Mouse (Mus musculus): ENCODE data around the gene Rnf11. TPM values are rescaled to one million over a fixed set of nuclear protein-coding genes. Genes with fewer than 3 reads are reported as not detected.
"Not testable (repeated sequence)": the region's sequence is repeated elsewhere in the genome, so short reads cannot be mapped to it uniquely, and the experiment has no call there.

The Rnf11 gene
- total RNA-seq, 2 experiments from 2014 or later = 190 to 196 TPM

DNA sequence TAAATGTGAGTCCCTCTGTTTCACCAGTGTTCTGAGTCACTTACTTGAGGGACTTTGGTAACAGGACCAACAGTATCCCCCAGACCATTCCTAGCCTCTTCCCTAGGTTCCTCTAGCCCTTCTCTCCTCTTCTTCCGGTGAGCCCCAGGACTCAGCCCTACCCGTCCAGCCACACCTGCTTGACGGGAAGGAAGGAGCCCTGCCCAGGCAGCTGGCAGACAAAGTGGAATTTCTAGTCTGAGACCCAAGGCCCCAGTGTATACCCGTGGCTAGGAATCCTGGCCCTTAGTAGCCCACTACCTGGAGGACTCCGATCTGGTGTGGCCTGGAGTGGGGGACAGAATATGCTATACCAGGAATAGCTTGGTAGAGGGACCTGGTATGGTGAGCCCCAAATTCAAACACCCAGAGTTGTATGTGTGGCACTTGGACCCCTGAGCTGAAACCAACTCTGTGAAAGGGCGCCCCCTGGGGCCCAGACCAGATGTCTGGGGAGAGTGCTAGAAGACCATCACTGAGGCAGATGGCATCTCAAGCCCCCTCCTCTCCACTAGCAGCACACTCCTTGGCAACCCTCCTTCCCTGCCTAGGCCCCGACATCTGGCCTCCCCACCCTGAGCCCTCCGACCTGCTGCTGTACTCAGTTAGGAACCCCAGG lies 64.3 kb downstream of the Rnf11 start:
- intact Hi-C loops (cut with DNase I) = no loop called here
- no peak for DNase-seq (ENCODE audit: low spot score in 2 of 2)

GRCm38 (mm10) chr4:109419563-109419962 lies 65.0 kb downstream of the Rnf11 start:
- intact Hi-C loops (cut with DNase I) = no loop called here
- no peak for DNase-seq (ENCODE audit: low spot score in 2 of 2)

- intact Hi-C loops (cut with DNase I) = no loop called here
- no peak for DNase-seq (ENCODE audit: low spot score in 2 of 2)
Observed at GRCm38 (mm10) chr4:109419017-109419416, 65.5 kb downstream of the Rnf11 start.

DNA sequence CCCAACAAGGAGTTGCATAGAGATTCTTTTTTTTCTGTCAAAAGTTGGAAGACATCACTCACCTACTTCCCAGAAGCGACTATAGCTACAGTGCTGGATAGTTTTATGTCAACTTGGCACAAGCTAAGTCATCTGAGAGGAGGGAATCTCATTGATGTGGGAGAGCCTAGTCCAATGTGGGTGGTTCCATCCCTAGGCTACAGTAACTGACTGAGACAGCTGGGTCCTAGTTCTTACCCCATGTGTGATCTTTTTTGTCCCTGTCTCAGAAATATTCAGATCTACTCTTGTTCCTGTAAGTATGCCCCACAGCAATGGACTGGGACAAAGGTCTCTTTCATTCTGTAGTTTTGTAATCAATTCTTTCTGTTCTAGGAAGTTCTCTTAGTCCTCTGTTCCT lies 66.5 kb downstream of the Rnf11 start:
- intact Hi-C loops (cut with DNase I) = no loop called here
- no peak for DNase-seq (ENCODE audit: low spot score in 2 of 2)

GRCm38 (mm10) chr4:109412233-109412632 lies 72.3 kb downstream of the Rnf11 start:
- intact Hi-C loops (cut with DNase I) = no loop called here
- no peak for DNase-seq (ENCODE audit: low spot score in 2 of 2)

DNA sequence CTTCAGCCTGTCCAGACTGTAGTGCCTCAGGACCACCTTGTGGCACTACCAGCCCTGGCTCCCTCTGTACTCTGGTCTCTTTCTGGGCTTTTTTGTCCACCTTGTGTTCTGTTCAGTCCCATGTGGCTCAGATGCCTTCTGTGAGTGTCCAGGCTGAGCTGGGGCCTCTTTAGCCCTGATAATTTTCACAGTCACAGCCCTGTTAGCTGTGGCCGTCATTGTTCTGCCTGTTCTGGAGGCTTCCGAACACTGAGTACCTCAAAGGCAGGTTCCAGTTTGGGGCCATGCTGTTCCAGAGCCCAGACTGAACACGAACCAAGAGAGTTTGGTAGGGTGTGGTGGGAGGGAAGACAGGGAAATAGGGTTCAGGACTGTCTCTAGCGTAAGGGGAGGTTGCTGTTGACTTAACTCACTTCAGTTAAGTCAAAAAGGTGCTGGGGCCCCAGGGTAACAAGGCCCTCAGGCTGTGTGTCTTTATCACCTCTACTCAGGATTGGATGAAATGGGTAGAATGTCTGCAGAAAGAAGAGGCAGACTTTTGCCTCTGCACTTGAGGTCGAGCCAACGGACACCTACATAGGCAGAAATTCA lies 73.1 kb downstream of the Rnf11 start:
- intact Hi-C loops (cut with DNase I) = no loop called here
- no peak for DNase-seq (ENCODE audit: low spot score in 2 of 2)

GRCm38 (mm10) chr4:109410681-109411376 lies 73.7 kb downstream of the Rnf11 start:
- no peak for DNase-seq (ENCODE audit: low spot score in 2 of 2)
- intact Hi-C loops (cut with DNase I) = no loop called here

DNA sequence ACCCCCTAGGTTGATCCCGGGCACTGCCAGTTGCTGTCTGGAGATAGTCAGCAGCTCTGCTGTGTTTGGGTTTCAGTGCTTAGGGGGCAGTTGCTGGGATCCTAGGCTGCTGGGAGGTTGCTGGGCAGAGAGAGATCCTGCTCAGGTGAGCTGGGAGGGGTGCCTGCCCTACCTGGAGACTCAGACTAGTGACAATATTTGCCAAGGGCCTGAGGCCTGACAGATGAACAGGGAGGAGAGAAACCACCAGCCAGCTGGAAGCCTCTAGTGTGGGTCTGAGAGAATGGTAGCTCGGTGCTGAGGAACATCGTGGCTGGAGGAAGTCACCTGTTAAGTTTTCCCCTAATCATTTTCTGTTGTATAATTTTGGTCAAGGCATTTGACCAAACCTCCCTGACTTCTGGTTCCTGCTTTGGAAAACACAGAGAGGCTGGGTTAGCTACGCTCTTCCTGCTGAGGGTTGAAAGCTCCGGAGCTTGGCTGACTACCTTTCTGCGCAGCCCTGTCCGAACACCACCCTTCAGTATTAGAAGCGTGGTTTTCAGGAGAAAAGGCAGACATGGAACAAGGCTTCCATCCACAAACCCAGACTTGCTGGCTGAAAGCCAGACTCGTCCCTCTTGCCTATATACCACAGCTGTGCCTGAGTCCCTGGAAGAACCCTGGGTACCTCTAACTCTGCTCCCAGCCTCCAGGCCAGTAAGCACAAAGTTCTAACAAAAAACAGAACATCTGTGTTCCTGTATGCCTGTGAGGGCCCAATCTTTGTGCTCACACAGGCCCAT lies 76.6 kb downstream of the Rnf11 start:
- DNase-seq (ENCODE audit: low spot score in 2 of 2) = no peak
- intact Hi-C loops (cut with DNase I) = no loop called here

- intact Hi-C loops (cut with DNase I) = no loop called here
- DNase-seq (ENCODE audit: low spot score in 2 of 2) = no peak
Observed at GRCm38 (mm10) chr4:109407176-109407520, 77.4 kb downstream of the Rnf11 start.

- intact Hi-C loops (cut with DNase I) = no loop called here
- peak; percentile 15 to 25 for DNase-seq (ENCODE audit: low spot score in 2 of 2)
Observed at GRCm38 (mm10) chr4:109406486-109407175, 77.9 kb downstream of the Rnf11 start, which contains the start of gene Ttc39a. TSS of gene Ttc39a (plus strand) at chr4:109406623.

DNA sequence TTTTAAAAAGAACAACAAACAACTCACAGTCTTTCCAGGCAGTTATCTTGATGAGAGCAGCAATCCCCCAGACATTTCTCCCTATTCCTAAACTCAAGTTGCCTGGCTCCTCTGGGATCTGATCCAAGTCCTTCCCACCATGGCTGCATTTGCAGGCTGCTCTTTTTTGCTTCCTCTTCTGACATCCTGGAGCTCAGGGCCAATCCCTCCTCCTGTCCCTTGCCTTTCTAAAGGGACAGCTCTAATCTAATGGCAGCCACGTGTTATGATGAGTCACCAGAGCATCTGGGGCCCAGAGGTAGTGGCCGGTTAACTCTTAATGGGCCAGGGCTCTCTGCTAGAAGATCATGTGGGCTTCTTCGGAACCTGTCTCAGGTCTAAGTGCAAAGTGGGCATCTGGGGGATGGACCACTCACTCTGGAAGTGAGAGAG lies 78.5 kb downstream of the Rnf11 start:
- DNase-seq (ENCODE audit: low spot score in 2 of 2) = peak; percentile 52 to 71
- intact Hi-C loops (cut with DNase I) = no loop called here

DNA sequence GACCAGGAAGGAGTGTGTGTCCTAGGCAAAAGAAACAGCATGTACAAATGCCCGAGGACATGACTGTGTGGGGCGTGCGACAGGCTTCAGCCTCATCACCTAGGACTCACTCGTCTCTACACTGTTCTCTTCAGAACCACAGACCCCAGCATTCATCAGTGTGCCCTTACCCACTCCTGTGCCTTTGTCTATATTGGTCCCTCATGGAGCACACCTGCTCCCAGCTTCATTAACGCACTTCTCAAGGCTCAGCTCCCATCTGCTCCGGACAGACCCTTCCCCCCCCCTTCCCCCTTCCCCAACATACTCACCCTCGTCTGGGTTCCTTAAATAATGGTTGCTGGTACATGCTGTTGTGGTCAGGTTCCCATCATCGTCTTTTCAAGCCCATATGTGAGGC lies 79.1 kb downstream of the Rnf11 start:
- DNase-seq (ENCODE audit: low spot score in 2 of 2) = no peak
- intact Hi-C loops (cut with DNase I) = no loop called here

DNA sequence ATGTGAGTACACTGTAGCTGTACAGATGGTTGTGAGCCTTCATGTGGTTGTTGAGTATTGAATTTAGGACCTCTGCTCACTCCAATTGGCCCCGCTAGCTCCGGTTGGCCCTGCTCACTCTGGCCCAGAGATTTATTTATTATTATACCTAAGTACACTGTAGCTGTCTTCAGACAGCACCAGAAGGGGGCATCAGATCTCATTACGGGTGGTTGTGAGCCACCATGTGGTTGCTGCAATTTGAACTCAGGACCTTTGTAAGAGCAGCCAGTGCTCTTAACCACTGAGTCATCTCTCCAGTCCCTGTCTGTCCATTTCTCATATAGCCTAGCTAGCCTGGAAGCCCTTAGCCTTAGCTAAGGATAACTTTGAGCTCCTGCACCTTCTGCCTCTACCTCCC lies 79.6 kb downstream of the Rnf11 start:
- DNase-seq (ENCODE audit: low spot score in 2 of 2); intact Hi-C loops (cut with DNase I): not testable (repeated sequence)

- intact Hi-C loops (cut with DNase I) = no loop called here
- DNase-seq (ENCODE audit: low spot score in 2 of 2) = no peak
Observed at GRCm38 (mm10) chr4:109401176-109401689, 83.3 kb downstream of the Rnf11 start.

Other genes with a start within 250 kb of the Rnf11 start
- 100 to 1,000 TPM; 193 to 197 TPM for gene Eps15, start 204.5 kb downstream of the Rnf11 start, total RNA-seq (2021)
- 1 to 10 TPM; 1.2 to 2.0 TPM for gene Ttc39a, start 78.1 kb downstream of the Rnf11 start, total RNA-seq (2021)
- not detected for gene 4930522H14Rik, start 46.6 kb upstream of the Rnf11 start, total RNA-seq (2021)
- gene Cdkn2c, start 182.5 kb upstream of the Rnf11 start, total RNA-seq (2021) = 1 to 10 TPM; 3.1 to 5.7 TPM
- gene Faf1, start 191.9 kb upstream of the Rnf11 start, total RNA-seq (2021) = 10 to 100 TPM; 23.5 to 26.9 TPM

All from left cerebral cortex, postnatal 14 days (tissue).